Mouse (Mus musculus): ENCODE data around the gene Rabgap1l.

DNA sequence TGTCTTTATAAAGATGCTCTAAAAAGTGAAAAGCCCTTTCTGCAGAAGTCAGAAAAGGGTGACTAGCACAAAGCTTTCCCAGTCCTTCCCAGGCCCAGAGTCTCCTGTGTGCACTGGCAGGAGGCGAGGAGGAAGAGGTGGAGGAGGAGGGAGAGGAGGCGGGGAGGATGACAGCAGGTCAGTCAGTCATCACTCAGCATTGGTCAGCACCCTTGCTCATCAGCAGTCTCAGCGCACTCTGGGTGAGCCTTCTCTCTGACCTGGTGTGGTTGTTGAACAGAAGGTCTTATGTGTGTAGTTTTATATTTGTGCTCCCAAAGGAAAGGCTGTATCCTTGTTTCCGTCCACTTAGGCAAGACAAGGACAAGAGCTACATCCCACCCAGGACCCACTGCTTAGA is 508.8 kb downstream of the Rabgap1l start:
- no peak for TF ChIP-seq CTCF (IDR thresholded peaks at IDR 0.05; ENCODE audit: low read depth, low read length)
- TF ChIP-seq GATA1 (IDR thresholded peaks at IDR 0.05; ENCODE audit: borderline replicate concordance, low read length), result no peak

Data from G1E (cell line).